Mouse (Mus musculus): ENCODE data around the gene Calhm6. TPM values are rescaled to one million over a fixed set of nuclear protein-coding genes. Genes with fewer than 3 reads are reported as not detected.

Calhm6 gene
- total and polyA plus RNA-seq, 3 experiments, result 0.17 to 0.58 (median 0.29) TPM

Other genes with a start within 250 kb of the Calhm6 start
- not detected in 2 replicates for gene Rsph4a, start 222.9 kb downstream of the Calhm6 start, total RNA-seq (2012; rRNA removed)
- not detected in 2 replicates for gene Rsph4a, start 222.9 kb downstream of the Calhm6 start, total RNA-seq (2014; rRNA removed)
- gene Rsph4a, start 222.9 kb downstream of the Calhm6 start, polyA plus RNA-seq (2012; ENCODE audit: insufficient read length, low read depth), result not detected in 2 replicates
- gene Zup1, start 176.7 kb downstream of the Calhm6 start, total RNA-seq (2012; rRNA removed), result 12.2 and 14.6 TPM in 2 replicates
- gene Zup1, start 176.7 kb downstream of the Calhm6 start, total RNA-seq (2014; rRNA removed), result 21.7 and 23.5 TPM in 2 replicates
- 12.1 and 14.3 TPM in 2 replicates for gene Zup1, start 176.7 kb downstream of the Calhm6 start, polyA plus RNA-seq (2012; ENCODE audit: insufficient read length, low read depth)
- 186 and 204 TPM in 2 replicates for gene Rwdd1, start 108.4 kb downstream of the Calhm6 start, total RNA-seq (2012; rRNA removed)
- 293 and 321 TPM in 2 replicates for gene Rwdd1, start 108.4 kb downstream of the Calhm6 start, total RNA-seq (2014; rRNA removed)
- 235 and 269 TPM in 2 replicates for gene Rwdd1, start 108.4 kb downstream of the Calhm6 start, polyA plus RNA-seq (2012; ENCODE audit: insufficient read length, low read depth)
- not detected in 2 replicates for gene Trappc3l, start 90.4 kb downstream of the Calhm6 start, total RNA-seq (2012; rRNA removed)
- gene Trappc3l, start 90.4 kb downstream of the Calhm6 start, total RNA-seq (2014; rRNA removed), result not detected in 2 replicates
- not detected in 2 replicates for gene Trappc3l, start 90.4 kb downstream of the Calhm6 start, polyA plus RNA-seq (2012; ENCODE audit: insufficient read length, low read depth)
- 0.04 TPM in 1 of 2 replicates, not detected in the other for gene Calhm4, start 83.7 kb downstream of the Calhm6 start, total RNA-seq (2012; rRNA removed)
- not detected in 2 replicates for gene Calhm4, start 83.7 kb downstream of the Calhm6 start, total RNA-seq (2014; rRNA removed)
- not detected in 2 replicates for gene Calhm4, start 83.7 kb downstream of the Calhm6 start, polyA plus RNA-seq (2012; ENCODE audit: insufficient read length, low read depth)
- 0.04 TPM in 1 of 2 replicates, not detected in the other for gene Calhm5, start 31.5 kb downstream of the Calhm6 start, total RNA-seq (2012; rRNA removed)
- gene Calhm5, start 31.5 kb downstream of the Calhm6 start, total RNA-seq (2014; rRNA removed), result 0.28 TPM in 2 replicates
- 0.05 and 0.09 TPM in 2 replicates for gene Calhm5, start 31.5 kb downstream of the Calhm6 start, polyA plus RNA-seq (2012; ENCODE audit: insufficient read length, low read depth)
- not detected in 2 replicates for gene Dse, start 79.7 kb upstream of the Calhm6 start, total RNA-seq (2012; rRNA removed)
- 0.15 and 0.16 TPM in 2 replicates for gene Dse, start 79.7 kb upstream of the Calhm6 start, total RNA-seq (2014; rRNA removed)
- 0.10 TPM in 1 of 2 replicates, not detected in the other for gene Dse, start 79.7 kb upstream of the Calhm6 start, polyA plus RNA-seq (2012; ENCODE audit: insufficient read length, low read depth)
- 17.2 and 18.9 TPM in 2 replicates for gene Tspyl1, start 154.2 kb upstream of the Calhm6 start, total RNA-seq (2012; rRNA removed)
- gene Tspyl1, start 154.2 kb upstream of the Calhm6 start, total RNA-seq (2014; rRNA removed), result 23.7 and 23.8 TPM in 2 replicates
- 18.5 and 19.7 TPM in 2 replicates for gene Tspyl1, start 154.2 kb upstream of the Calhm6 start, polyA plus RNA-seq (2012; ENCODE audit: insufficient read length, low read depth)
- gene Tspyl4, start 169.5 kb upstream of the Calhm6 start, total RNA-seq (2012; rRNA removed), result 9.1 and 17.9 TPM in 2 replicates
- gene Tspyl4, start 169.5 kb upstream of the Calhm6 start, total RNA-seq (2014; rRNA removed), result 8.7 and 9.8 TPM in 2 replicates
- 2.9 and 3.7 TPM in 2 replicates for gene Tspyl4, start 169.5 kb upstream of the Calhm6 start, polyA plus RNA-seq (2012; ENCODE audit: insufficient read length, low read depth)